Mouse (Mus musculus): ENCODE data around the gene Polr1c.

The Polr1c gene

GRCm38 (mm10) chr17:46247512-46248188 is at the start of gene Polr1c, which contains the start of gene Yipf3:
Polr1c (minus strand) TSS chr17:46248054.
Yipf3 (plus strand) TSS chr17:46248080.
- DNase-seq (ENCODE audit: low read depth, low spot score), result peak; percentile 98

GRCm38 (mm10) chr17:46297028-46297363 is 49.1 kb upstream of the Polr1c start:
- no peak for DNase-seq (ENCODE audit: low read depth, low spot score)

- DNase-seq (ENCODE audit: low read depth, low spot score), result no peak
Observed at GRCm38 (mm10) chr17:46296601-46297000, 48.7 kb upstream of the Polr1c start.

- peak; percentile 53 for DNase-seq (ENCODE audit: low read depth, low spot score)
Observed at GRCm38 (mm10) chr17:46287678-46288095, 39.8 kb upstream of the Polr1c start.

GRCm38 (mm10) chr17:46285407-46285806 is 37.6 kb upstream of the Polr1c start:
- DNase-seq (ENCODE audit: low read depth, low spot score), result no peak

- no peak for DNase-seq (ENCODE audit: low read depth, low spot score)
Observed at GRCm38 (mm10) chr17:46284653-46285052, 36.8 kb upstream of the Polr1c start.

GRCm38 (mm10) chr17:46283911-46284310 is 36.1 kb upstream of the Polr1c start:
- no peak for DNase-seq (ENCODE audit: low read depth, low spot score)

GRCm38 (mm10) chr17:46283140-46283539 is 35.3 kb upstream of the Polr1c start:
- no peak for DNase-seq (ENCODE audit: low read depth, low spot score)

GRCm38 (mm10) chr17:46282483-46283123 is 34.7 kb upstream of the Polr1c start, which contains the start of gene Tjap1:
Tjap1 (minus strand) TSS chr17:46283026.
- DNase-seq (ENCODE audit: low read depth, low spot score), result peak; percentile 90

- no peak for DNase-seq (ENCODE audit: low read depth, low spot score)
Observed at GRCm38 (mm10) chr17:46278011-46278765, 30.3 kb upstream of the Polr1c start.

- DNase-seq (ENCODE audit: low read depth, low spot score), result peak; percentile 29
Observed at GRCm38 (mm10) chr17:46277586-46277985, 29.7 kb upstream of the Polr1c start.

GRCm38 (mm10) chr17:46275506-46275905 is 27.7 kb upstream of the Polr1c start:
- no peak for DNase-seq (ENCODE audit: low read depth, low spot score)

GRCm38 (mm10) chr17:46275034-46275433 is 27.2 kb upstream of the Polr1c start:
- no peak for DNase-seq (ENCODE audit: low read depth, low spot score)

GRCm38 (mm10) chr17:46274465-46274864 is 26.6 kb upstream of the Polr1c start:
- DNase-seq (ENCODE audit: low read depth, low spot score), result no peak

- DNase-seq (ENCODE audit: low read depth, low spot score), result peak; percentile 83
Observed at GRCm38 (mm10) chr17:46273803-46274236, 26.0 kb upstream of the Polr1c start.

- no peak for DNase-seq (ENCODE audit: low read depth, low spot score)
Observed at GRCm38 (mm10) chr17:46272675-46273074, 24.8 kb upstream of the Polr1c start.

- DNase-seq (ENCODE audit: low read depth, low spot score), result peak; percentile 78
Observed at GRCm38 (mm10) chr17:46272058-46272457, 24.2 kb upstream of the Polr1c start.

- peak; percentile 44 for DNase-seq (ENCODE audit: low read depth, low spot score)
Observed at GRCm38 (mm10) chr17:46269771-46270534, 22.1 kb upstream of the Polr1c start.

GRCm38 (mm10) chr17:46268026-46268720 is 20.3 kb upstream of the Polr1c start:
- no peak for DNase-seq (ENCODE audit: low read depth, low spot score)

- DNase-seq (ENCODE audit: low read depth, low spot score), result no peak
Observed at GRCm38 (mm10) chr17:46267511-46267910, 19.7 kb upstream of the Polr1c start.

GRCm38 (mm10) chr17:46266986-46267385 is 19.1 kb upstream of the Polr1c start:
- DNase-seq (ENCODE audit: low read depth, low spot score), result no peak

All from brain, adult 2 months (tissue).